Mouse (Mus musculus) telencephalon, adult 2 months (tissue): ENCODE data around the gene Igsf3.

ENCODE experiments used
- DNase-seq: peaks from one replicate; pipeline ENCODE4 v3.0.0-alpha.2; 2011; ENCODE audit warnings: low read depth, low spot score

The Igsf3 gene

GRCm38 (mm10) chr3:101372345-101372980 is 4.4 kb upstream of the Igsf3 start:
- DNase-seq: peak; percentile 94

GRCm38 (mm10) chr3:101377256-101378024 is 557 bp downstream of the Igsf3 start:
- no peak for DNase-seq

GRCm38 (mm10) chr3:101378102-101378501 is 1.2 kb downstream of the Igsf3 start:
- DNase-seq: no peak

GRCm38 (mm10) chr3:101379789-101380188 is 2.9 kb downstream of the Igsf3 start:
- no peak for DNase-seq

GRCm38 (mm10) chr3:101381691-101382090 is 4.8 kb downstream of the Igsf3 start:
- no peak for DNase-seq

GRCm38 (mm10) chr3:101382751-101383150 is 5.9 kb downstream of the Igsf3 start:
- no peak for DNase-seq

GRCm38 (mm10) chr3:101386430-101387016 is 9.6 kb downstream of the Igsf3 start:
- no peak for DNase-seq

- no peak for DNase-seq
These were observed 11.0 kb downstream of the Igsf3 start for GRCm38 (mm10) chr3:101387849-101388248.

GRCm38 (mm10) chr3:101389566-101389965 is 12.7 kb downstream of the Igsf3 start:
- DNase-seq: no peak

- DNase-seq: no peak
These were observed 13.6 kb downstream of the Igsf3 start for GRCm38 (mm10) chr3:101390472-101390871.

GRCm38 (mm10) chr3:101391991-101392390 is 15.1 kb downstream of the Igsf3 start:
- DNase-seq: no peak

- DNase-seq: no peak
These were observed 16.3 kb downstream of the Igsf3 start for GRCm38 (mm10) chr3:101393103-101393644.

- DNase-seq: no peak
These were observed 17.0 kb downstream of the Igsf3 start for GRCm38 (mm10) chr3:101393659-101394539.

- no peak for DNase-seq
These were observed 18.5 kb downstream of the Igsf3 start for GRCm38 (mm10) chr3:101395341-101395740.

- no peak for DNase-seq
These were observed 19.2 kb downstream of the Igsf3 start for GRCm38 (mm10) chr3:101396061-101396460.

- no peak for DNase-seq
These were observed 19.9 kb downstream of the Igsf3 start for GRCm38 (mm10) chr3:101396726-101397263.

- no peak for DNase-seq
These were observed 20.5 kb downstream of the Igsf3 start for GRCm38 (mm10) chr3:101397422-101397821.

- no peak for DNase-seq
These were observed 21.3 kb downstream of the Igsf3 start for GRCm38 (mm10) chr3:101398071-101398786.

GRCm38 (mm10) chr3:101398877-101399276 is 22.0 kb downstream of the Igsf3 start:
- DNase-seq: no peak

- DNase-seq: no peak
These were observed 24.6 kb downstream of the Igsf3 start for GRCm38 (mm10) chr3:101401501-101401900.
